Mouse (Mus musculus) cerebellum, postnatal 36 days (tissue): ENCODE results near the gene Gm45785.

Source experiments
- DNase-seq, 2 experiments: peaks; one replicate each; pipeline ENCODE4 v3.0.0; 2021 to 2022; ENCODE audit warnings: mixed read lengths in 2 of 2

The Gm45785 gene

GRCm38 (mm10) chr7:140828171-140828881, 27.8 kb downstream of the Gm45785 start:
- DNase-seq, result peak; percentile 68 to 69

GRCm38 (mm10) chr7:140822731-140823130, 33.4 kb downstream of the Gm45785 start:
- no peak for DNase-seq

- peak; percentile 86 for DNase-seq
These were observed 34.3 kb downstream of the Gm45785 start, which contains the start of gene Zfp941 for GRCm38 (mm10) chr7:140821653-140822329. Gene Zfp941, minus strand, starts transcription at chr7:140822178.

- peak in 1 of 2 experiments; percentile 25 for DNase-seq
These were observed 34.9 kb downstream of the Gm45785 start for GRCm38 (mm10) chr7:140821305-140821652.

- no peak for DNase-seq
These were observed 36.0 kb downstream of the Gm45785 start for GRCm38 (mm10) chr7:140820173-140820572.

GRCm38 (mm10) chr7:140812850-140813249, 43.3 kb downstream of the Gm45785 start:
- DNase-seq, result no peak

- DNase-seq, result no peak
These were observed 44.4 kb downstream of the Gm45785 start for GRCm38 (mm10) chr7:140811714-140812113.

GRCm38 (mm10) chr7:140810496-140810895, 45.6 kb downstream of the Gm45785 start:
- DNase-seq, result no peak

GRCm38 (mm10) chr7:140805704-140806103, 50.4 kb downstream of the Gm45785 start:
- DNase-seq, result peak; percentile 24 to 30

- DNase-seq, result no peak
These were observed 53.5 kb downstream of the Gm45785 start for GRCm38 (mm10) chr7:140802629-140803028.

GRCm38 (mm10) chr7:140798212-140798611, 57.9 kb downstream of the Gm45785 start:
- no peak for DNase-seq

GRCm38 (mm10) chr7:140797619-140798018, 58.5 kb downstream of the Gm45785 start:
- DNase-seq, result no peak

- DNase-seq, result no peak
These were observed 62.6 kb downstream of the Gm45785 start for GRCm38 (mm10) chr7:140793541-140793940.

- DNase-seq, result no peak
These were observed 68.1 kb downstream of the Gm45785 start for GRCm38 (mm10) chr7:140788053-140788435.

GRCm38 (mm10) chr7:140787406-140788052, 68.6 kb downstream of the Gm45785 start, which contains the start of gene Syce1:
Gene Syce1, minus strand, starts transcription at chr7:140787852.
- DNase-seq, result no peak

- no peak for DNase-seq
These were observed 75.6 kb downstream of the Gm45785 start for GRCm38 (mm10) chr7:140780548-140780947.
